Mouse (Mus musculus): ENCODE measurements around the gene Kctd6.

Kctd6 gene

GRCm38 (mm10) chr14:8213803-8214224 lies at the start of gene Kctd6:
Gene Kctd6 (plus strand): TSS chr14:8214140.
- peak; percentile 99 for DNase-seq

DNA sequence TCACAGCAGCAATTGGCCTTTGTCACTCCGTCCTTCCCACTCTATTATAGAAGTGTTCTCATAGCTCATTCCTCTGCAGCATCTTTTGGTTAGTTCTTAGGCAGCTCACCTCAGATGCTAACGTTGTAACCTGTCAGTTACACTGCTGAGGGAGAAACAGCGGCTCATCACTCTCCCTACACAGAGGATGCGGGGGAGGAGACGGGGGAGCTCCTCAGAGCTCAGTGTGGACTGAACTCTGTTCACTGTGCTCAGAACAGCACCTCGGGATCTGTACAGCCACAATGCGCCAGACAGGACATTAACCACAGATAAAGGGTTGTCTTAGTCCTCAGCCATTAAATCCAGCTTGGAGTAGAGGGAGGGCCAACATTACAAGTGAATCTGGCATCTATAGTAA lies 49.5 kb upstream of the Kctd6 start:
- no peak for DNase-seq

DNA sequence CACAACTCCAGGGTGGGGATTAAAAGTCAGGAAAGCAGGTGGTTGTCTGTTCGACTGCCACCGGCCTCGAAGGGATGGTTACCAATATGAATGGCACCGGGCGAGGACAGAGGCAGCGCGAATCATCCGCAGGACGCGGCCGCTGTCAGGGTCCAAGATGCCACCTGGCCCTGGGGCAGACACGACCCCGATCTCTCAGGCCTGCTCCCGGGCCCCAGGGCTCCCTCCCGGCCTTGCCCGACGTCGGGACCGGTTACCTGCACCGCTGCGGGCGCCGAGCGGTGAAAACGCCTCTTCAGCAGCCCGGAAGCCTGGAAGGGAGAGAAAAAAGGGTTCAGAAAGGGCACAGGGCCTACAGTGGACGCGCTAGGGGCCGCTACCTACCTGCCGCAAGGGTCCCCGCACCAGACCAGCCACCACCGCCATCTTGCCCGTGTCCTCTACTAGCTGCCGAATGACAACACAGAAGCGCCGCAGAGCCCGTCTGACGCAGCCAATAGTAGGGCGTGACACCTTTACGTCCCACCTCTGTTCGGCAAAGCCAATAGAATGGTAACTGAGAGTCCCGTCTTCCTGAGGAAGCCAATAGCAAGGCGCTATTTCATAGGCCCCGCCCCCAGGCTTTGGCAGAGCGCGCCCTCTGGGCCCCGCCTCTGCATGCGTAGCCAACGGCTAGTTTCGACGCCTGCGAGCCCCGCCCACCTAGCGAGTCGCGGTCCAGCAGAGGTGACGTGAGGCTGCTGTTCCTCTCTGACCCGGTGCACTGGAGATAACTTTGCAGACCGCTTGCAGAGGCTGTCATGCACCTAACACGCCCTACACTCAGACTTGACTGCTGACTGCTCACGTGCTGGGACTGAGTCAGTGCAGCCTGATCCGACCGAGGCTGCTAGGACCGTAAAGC lies 41.2 kb upstream of the Kctd6 start, which contains the start of gene Pdhb:
TSS of gene Pdhb (minus strand) at position 519 of the 904 bp plus-strand sequence.
- peak; percentile 99 to 100 for DNase-seq

- peak; percentile 68 to 72 for DNase-seq
These were observed 40.2 kb upstream of the Kctd6 start for GRCm38 (mm10) chr14:8173542-8174250.

- no peak for DNase-seq
These were observed 39.3 kb upstream of the Kctd6 start for GRCm38 (mm10) chr14:8174634-8175033.

- no peak for DNase-seq
These were observed 37.7 kb upstream of the Kctd6 start for GRCm38 (mm10) chr14:8176251-8176650.

DNA sequence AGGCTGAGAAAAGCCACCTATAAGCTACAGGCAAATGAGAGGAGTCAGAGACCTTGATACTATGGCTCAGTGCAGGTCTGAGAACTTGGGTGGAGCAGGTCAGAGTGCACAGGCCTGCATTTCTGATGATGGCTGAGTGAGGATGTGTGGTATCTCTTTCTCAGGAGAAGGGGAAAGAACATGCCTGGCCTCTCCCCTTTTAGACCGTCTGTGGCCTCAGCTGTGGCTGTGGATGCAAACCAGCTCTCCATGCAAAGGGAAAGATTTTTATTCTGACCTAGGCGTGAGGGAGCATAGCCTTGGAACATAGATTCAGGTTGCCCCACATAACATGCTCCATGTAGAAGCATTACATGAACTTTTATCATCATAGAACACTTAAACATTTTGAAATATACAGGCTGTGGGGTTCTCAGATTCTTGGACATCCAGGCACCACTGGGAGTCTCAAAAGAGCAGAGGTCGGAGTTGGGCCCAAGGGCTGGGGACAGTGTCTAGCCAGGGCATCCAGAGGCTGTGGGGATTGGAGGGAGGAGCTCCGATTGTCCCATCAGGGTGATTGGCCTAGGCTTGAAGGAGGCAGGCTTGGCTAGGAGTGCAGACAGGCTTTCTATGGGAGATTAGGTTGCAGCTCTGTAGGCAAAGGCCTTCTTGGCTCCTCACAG lies 33.4 kb upstream of the Kctd6 start:
- DNase-seq, result no peak

DNA sequence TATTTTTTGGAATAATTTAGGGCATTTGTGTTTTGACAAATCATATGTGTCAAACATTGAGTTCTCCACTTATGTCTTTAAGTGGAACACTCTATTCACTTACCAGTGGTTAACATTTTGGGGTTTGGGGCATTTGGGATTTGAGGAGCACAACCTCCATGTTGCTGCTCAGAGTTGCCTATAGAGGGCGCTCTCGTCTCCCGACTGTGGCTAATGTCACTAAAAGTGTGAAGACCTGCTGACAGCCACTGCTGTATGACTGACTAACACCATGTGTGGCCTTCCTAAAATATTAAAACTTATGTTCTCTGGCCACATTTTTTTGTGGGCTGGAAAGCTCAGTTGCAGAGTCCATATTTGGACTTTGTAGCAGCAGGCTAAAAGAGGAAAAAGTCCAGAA lies 30.6 kb upstream of the Kctd6 start:
- no peak for DNase-seq

GRCm38 (mm10) chr14:8186278-8187045 lies 27.5 kb upstream of the Kctd6 start:
- no peak for DNase-seq

- no peak for DNase-seq
These were observed 23.4 kb upstream of the Kctd6 start for GRCm38 (mm10) chr14:8190556-8190955.

DNA sequence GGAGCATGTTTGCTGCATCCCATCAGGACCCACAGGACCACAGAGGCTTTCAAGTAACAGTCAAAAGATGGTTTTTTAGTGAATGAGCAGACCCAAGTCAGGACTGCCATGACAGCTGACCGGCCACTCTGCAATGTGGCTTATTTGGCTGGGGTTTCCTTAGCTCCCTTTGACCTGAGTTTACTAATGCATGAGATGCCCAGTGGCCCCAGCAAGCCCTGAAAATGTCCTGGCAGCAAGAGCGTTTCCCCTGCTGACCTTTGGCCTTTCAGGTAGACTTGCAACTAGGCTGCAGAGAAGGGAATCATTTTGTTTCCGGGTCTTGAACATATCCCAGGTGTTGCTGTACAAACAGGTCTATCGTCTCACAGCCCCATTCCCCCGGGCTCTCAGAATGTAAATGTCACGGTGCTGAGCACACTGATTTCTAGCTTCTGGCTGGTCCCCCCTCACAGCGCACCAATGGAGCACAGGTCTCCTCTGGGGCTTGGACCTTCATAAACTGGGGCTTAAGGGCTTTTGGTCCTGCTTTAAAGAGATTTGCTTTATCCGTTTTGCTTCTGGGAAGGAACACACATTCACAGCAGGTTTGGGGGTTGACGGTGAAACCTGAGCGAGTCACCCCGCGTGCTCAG lies 22.5 kb upstream of the Kctd6 start:
- DNase-seq, result no peak

- DNase-seq, result no peak
These were observed 21.2 kb upstream of the Kctd6 start for GRCm38 (mm10) chr14:8192727-8193126.

DNA sequence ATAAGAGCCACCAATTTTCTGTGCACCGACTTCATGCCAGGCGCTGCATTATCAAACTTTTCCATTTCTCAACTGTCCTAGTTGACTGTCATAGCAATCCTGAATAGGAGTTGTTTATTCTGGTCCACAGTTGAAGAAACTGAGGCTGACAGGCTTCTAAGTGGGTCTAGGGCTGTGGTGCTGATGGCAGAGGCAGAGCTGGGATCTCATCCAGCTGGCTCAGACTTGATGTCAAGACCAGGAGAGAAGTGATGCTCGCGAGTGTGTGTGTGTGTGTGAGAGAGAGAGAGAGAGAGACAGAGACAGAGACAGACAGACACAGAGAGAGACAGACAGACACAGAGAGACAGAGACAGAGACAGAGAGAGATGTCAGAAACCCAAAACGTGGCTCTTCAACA lies 13.2 kb upstream of the Kctd6 start:
- peak in 1 of 2 experiments; percentile 29 for DNase-seq

- DNase-seq, result no peak
These were observed 12.2 kb upstream of the Kctd6 start for GRCm38 (mm10) chr14:8201715-8202114.

DNA sequence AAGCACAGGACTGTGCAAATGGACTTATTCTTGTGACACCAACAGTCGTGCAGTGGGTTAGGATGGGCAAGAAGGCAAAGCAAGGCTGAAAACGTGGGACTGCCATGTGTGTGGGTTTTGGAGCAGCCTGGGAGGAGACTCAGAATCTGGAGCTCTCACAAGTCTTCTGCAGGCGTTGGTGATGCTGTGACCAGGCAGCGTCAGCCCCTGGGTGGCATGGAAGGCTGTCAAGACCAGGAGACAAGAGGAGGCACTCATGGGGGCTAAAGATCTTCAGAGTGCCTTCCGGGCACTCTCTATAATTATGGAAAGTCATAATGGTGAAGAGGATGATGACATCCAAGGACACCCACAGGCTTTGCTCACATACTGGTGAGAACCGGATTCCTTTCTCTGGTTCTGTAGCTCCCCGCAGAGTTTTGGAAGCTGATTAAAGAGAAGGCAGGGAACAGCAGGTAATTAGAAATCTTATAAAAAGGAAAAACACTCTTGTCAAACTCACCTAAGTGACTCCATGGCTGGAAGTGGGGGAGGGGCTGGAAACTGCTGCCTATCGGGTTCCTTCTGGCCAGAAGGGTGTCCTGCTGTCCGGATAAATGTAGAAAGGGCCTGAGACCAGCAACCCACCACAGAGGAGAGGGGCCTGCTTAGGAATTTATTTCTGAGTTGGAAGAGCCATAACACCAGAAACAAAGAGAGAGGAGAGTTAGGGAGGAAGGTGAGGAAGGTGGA lies 7.6 kb upstream of the Kctd6 start:
- DNase-seq, result peak in 1 of 2 experiments; percentile 40

GRCm38 (mm10) chr14:8207105-8207504 lies 6.8 kb upstream of the Kctd6 start:
- DNase-seq, result peak in 1 of 2 experiments; percentile 27

- DNase-seq, result no peak
These were observed 6.4 kb upstream of the Kctd6 start for GRCm38 (mm10) chr14:8207543-8207942.

GRCm38 (mm10) chr14:8208876-8209275 lies 5.1 kb upstream of the Kctd6 start:
- DNase-seq, result peak; percentile 66 to 69

GRCm38 (mm10) chr14:8209896-8210295 lies 4.0 kb upstream of the Kctd6 start:
- DNase-seq, result no peak

- DNase-seq, result no peak
These were observed 944 bp upstream of the Kctd6 start for GRCm38 (mm10) chr14:8212996-8213395.
